Mouse (Mus musculus) frontal cortex, postnatal 14 days (tissue): ENCODE measurements around the gene Ubxn7.
"Not testable (repeated sequence)": the region's sequence is repeated elsewhere in the genome, so short reads cannot be mapped to it uniquely, and the experiment has no call there.

Experiments
- DNase-seq, 2 experiments: peaks; one replicate each; pipeline ENCODE4 v3.0.0; 2022; ENCODE audit warnings: low spot score in 2 of 2

The Ubxn7 gene

GRCm38 (mm10) chr16:32332040-32332555 lies at the start of gene Ubxn7:
Gene Ubxn7 (plus strand): TSS chr16:32332257.
- DNase-seq: peak; percentile 93 to 96

GRCm38 (mm10) chr16:32282608-32283007 lies 49.4 kb upstream of the Ubxn7 start:
- no peak for DNase-seq

GRCm38 (mm10) chr16:32291821-32292220 lies 40.2 kb upstream of the Ubxn7 start:
- no peak for DNase-seq

- not testable (repeated sequence) for DNase-seq
Observed at GRCm38 (mm10) chr16:32299617-32300016, 32.4 kb upstream of the Ubxn7 start.

- DNase-seq: no peak
Observed at GRCm38 (mm10) chr16:32303046-32303445, 29.0 kb upstream of the Ubxn7 start.

- no peak for DNase-seq
Observed at GRCm38 (mm10) chr16:32303886-32304285, 28.2 kb upstream of the Ubxn7 start.

GRCm38 (mm10) chr16:32311970-32312369 lies 20.1 kb upstream of the Ubxn7 start:
- DNase-seq: no peak

GRCm38 (mm10) chr16:32312386-32312785 lies 19.7 kb upstream of the Ubxn7 start:
- no peak for DNase-seq

- DNase-seq: no peak
Observed at GRCm38 (mm10) chr16:32312859-32313258, 19.2 kb upstream of the Ubxn7 start.

GRCm38 (mm10) chr16:32316601-32317000 lies 15.5 kb upstream of the Ubxn7 start:
- no peak for DNase-seq

- DNase-seq: no peak
Observed at GRCm38 (mm10) chr16:32323953-32324352, 8.1 kb upstream of the Ubxn7 start.

- no peak for DNase-seq
Observed at GRCm38 (mm10) chr16:32330876-32331670, 984 bp upstream of the Ubxn7 start.

- DNase-seq: peak in 1 of 2 experiments; percentile 20
Observed at GRCm38 (mm10) chr16:32332556-32333511, 777 bp downstream of the Ubxn7 start.

GRCm38 (mm10) chr16:32335146-32335545 lies 3.1 kb downstream of the Ubxn7 start:
- no peak for DNase-seq

GRCm38 (mm10) chr16:32336026-32336780 lies 4.1 kb downstream of the Ubxn7 start:
- no peak for DNase-seq

- DNase-seq: no peak
Observed at GRCm38 (mm10) chr16:32337001-32337400, 4.9 kb downstream of the Ubxn7 start.

- no peak for DNase-seq
Observed at GRCm38 (mm10) chr16:32340451-32340850, 8.4 kb downstream of the Ubxn7 start.

- no peak for DNase-seq
Observed at GRCm38 (mm10) chr16:32345521-32345920, 13.5 kb downstream of the Ubxn7 start.

GRCm38 (mm10) chr16:32350776-32351175 lies 18.7 kb downstream of the Ubxn7 start:
- DNase-seq: no peak

GRCm38 (mm10) chr16:32363530-32363929 lies 31.5 kb downstream of the Ubxn7 start:
- no peak for DNase-seq

- DNase-seq: peak in 1 of 2 experiments; percentile 18
Observed at GRCm38 (mm10) chr16:32371351-32371750, 39.3 kb downstream of the Ubxn7 start.

GRCm38 (mm10) chr16:32379575-32379974 lies 47.5 kb downstream of the Ubxn7 start:
- no peak for DNase-seq
